Mouse (Mus musculus): Measurements from ENCODE around the gene Lrfn4. TPM values are rescaled to one million over a fixed set of nuclear protein-coding genes. Genes with fewer than 3 reads are reported as not detected.

Lrfn4 gene
- not detected for polyA plus RNA-seq (2014; fragmentation: Illumina TruSeq; extraction: RNeasy Lipid Tissue Mini Kit (QIAGEN cat#74804); ENCODE audit: low read depth, low replicate concordance)

GRCm38 (mm10) chr19:4615151-4616093, at the start of gene Lrfn4:
Lrfn4 (minus strand) TSS chr19:4615667.

GRCm38 (mm10) chr19:4625179-4625828, 9.8 kb upstream of the Lrfn4 start, which contains the start of gene Rce1:
Rce1 (minus strand) TSS chr19:4625641.

Other genes starting within 250 kb of the Lrfn4 start
- gene Kdm2a, start 217.4 kb downstream of the Lrfn4 start, polyA plus RNA-seq (2014; fragmentation: Illumina TruSeq; extraction: RNeasy Lipid Tissue Mini Kit (QIAGEN cat#74804); ENCODE audit: low read depth, low replicate concordance), result 28.1 TPM
- gene Rhod, start 176.2 kb downstream of the Lrfn4 start, polyA plus RNA-seq (2014; fragmentation: Illumina TruSeq; extraction: RNeasy Lipid Tissue Mini Kit (QIAGEN cat#74804); ENCODE audit: low read depth, low replicate concordance), result 5.9 TPM
- gene Syt12, start 138.2 kb downstream of the Lrfn4 start, polyA plus RNA-seq (2014; fragmentation: Illumina TruSeq; extraction: RNeasy Lipid Tissue Mini Kit (QIAGEN cat#74804); ENCODE audit: low read depth, low replicate concordance), result 0.11 TPM
- gene 2010003K11Rik, start 117.1 kb downstream of the Lrfn4 start, polyA plus RNA-seq (2014; fragmentation: Illumina TruSeq; extraction: RNeasy Lipid Tissue Mini Kit (QIAGEN cat#74804); ENCODE audit: low read depth, low replicate concordance), result 3.1 TPM
- gene Pcx, start 105.2 kb downstream of the Lrfn4 start, polyA plus RNA-seq (2014; fragmentation: Illumina TruSeq; extraction: RNeasy Lipid Tissue Mini Kit (QIAGEN cat#74804); ENCODE audit: low read depth, low replicate concordance), result 10.8 TPM
- gene Rce1, start 10.0 kb upstream of the Lrfn4 start, polyA plus RNA-seq (2014; fragmentation: Illumina TruSeq; extraction: RNeasy Lipid Tissue Mini Kit (QIAGEN cat#74804); ENCODE audit: low read depth, low replicate concordance), result 1.7 TPM
- gene Gm960, start 83.0 kb upstream of the Lrfn4 start, polyA plus RNA-seq (2014; fragmentation: Illumina TruSeq; extraction: RNeasy Lipid Tissue Mini Kit (QIAGEN cat#74804); ENCODE audit: low read depth, low replicate concordance), result 0.19 TPM
- gene Sptbn2, start 95.5 kb upstream of the Lrfn4 start, polyA plus RNA-seq (2014; fragmentation: Illumina TruSeq; extraction: RNeasy Lipid Tissue Mini Kit (QIAGEN cat#74804); ENCODE audit: low read depth, low replicate concordance), result 2.0 TPM
- 11.6 TPM for gene Rbm4b, start 140.8 kb upstream of the Lrfn4 start, polyA plus RNA-seq (2014; fragmentation: Illumina TruSeq; extraction: RNeasy Lipid Tissue Mini Kit (QIAGEN cat#74804); ENCODE audit: low read depth, low replicate concordance)
- gene Rbm4, start 178.2 kb upstream of the Lrfn4 start, polyA plus RNA-seq (2014; fragmentation: Illumina TruSeq; extraction: RNeasy Lipid Tissue Mini Kit (QIAGEN cat#74804); ENCODE audit: low read depth, low replicate concordance), result 5.6 TPM
- gene Gm21992, start 195.9 kb upstream of the Lrfn4 start, polyA plus RNA-seq (2014; fragmentation: Illumina TruSeq; extraction: RNeasy Lipid Tissue Mini Kit (QIAGEN cat#74804); ENCODE audit: low read depth, low replicate concordance), result 14.7 TPM
- 1.9 TPM for gene Rbm14, start 196.0 kb upstream of the Lrfn4 start, polyA plus RNA-seq (2014; fragmentation: Illumina TruSeq; extraction: RNeasy Lipid Tissue Mini Kit (QIAGEN cat#74804); ENCODE audit: low read depth, low replicate concordance)
- 17.2 TPM for gene Ccs, start 223.7 kb upstream of the Lrfn4 start, polyA plus RNA-seq (2014; fragmentation: Illumina TruSeq; extraction: RNeasy Lipid Tissue Mini Kit (QIAGEN cat#74804); ENCODE audit: low read depth, low replicate concordance)
- gene Ccdc87, start 223.7 kb upstream of the Lrfn4 start, polyA plus RNA-seq (2014; fragmentation: Illumina TruSeq; extraction: RNeasy Lipid Tissue Mini Kit (QIAGEN cat#74804); ENCODE audit: low read depth, low replicate concordance), result not detected
- gene Ctsf, start 239.5 kb upstream of the Lrfn4 start, polyA plus RNA-seq (2014; fragmentation: Illumina TruSeq; extraction: RNeasy Lipid Tissue Mini Kit (QIAGEN cat#74804); ENCODE audit: low read depth, low replicate concordance), result 13.0 TPM